Mouse (Mus musculus) midbrain, embryonic 11.5 days (tissue): Measurements from ENCODE around the gene Pitpnm1. TPM values are rescaled to one million over a fixed set of nuclear protein-coding genes. Genes with fewer than 3 reads are reported as not detected.
"Not testable (repeated sequence)": the region's sequence is repeated elsewhere in the genome, so short reads cannot be mapped to it uniquely, and the experiment has no call there.

Experiments
- ATAC-seq: fragments of 200-750 bp; cut with Nextera tagmentation; 2 replicates; pipeline ENCODE4 v1.8.0; 2017; ENCODE audit warnings: moderate TSS enrichment, moderate library complexity; ENCODE audit not compliant: low FRiP score
- DNase-seq: peaks from one replicate; pipeline ENCODE4 v3.0.0; 2015; ENCODE audit warnings: low spot score; ENCODE audit errors: missing footprints
- H3K27ac ChIP-seq: fragments of 300-500 bp; sonication (generic); 2 replicates; pipeline ENCODE4 v1.5.1; 2014; ENCODE audit warnings: low read depth, low read length
- H3K27me3 ChIP-seq: fragments of 300-500 bp; sonication (generic); 2 replicates; pipeline ENCODE4 v1.6.1; 2014; ENCODE audit warnings: mild to moderate bottlenecking, low read length, moderate library complexity, mixed read lengths; ENCODE audit not compliant: control insufficient read depth, insufficient read depth
- H3K36me3 ChIP-seq: fragments of 300-500 bp; sonication (generic); 2 replicates; pipeline ENCODE4 v1.6.1; 2014; ENCODE audit warnings: mild to moderate bottlenecking, low read length, moderate library complexity, mixed read lengths; ENCODE audit not compliant: control insufficient read depth, insufficient read depth
- H3K4me1 ChIP-seq: fragments of 300-500 bp; sonication (generic); 2 replicates; pipeline ENCODE4 v1.6.1; 2014; ENCODE audit warnings: low read length; ENCODE audit not compliant: control insufficient read depth, insufficient read depth
- H3K4me2 ChIP-seq: fragments of 300-500 bp; sonication (generic); 2 replicates; pipeline ENCODE4 v1.6.1; 2014; ENCODE audit warnings: mild to moderate bottlenecking, moderate library complexity
- H3K4me3 ChIP-seq: fragments of 300-500 bp; sonication (generic); 2 replicates; pipeline ENCODE4 v1.5.1; 2014; ENCODE audit warnings: low read depth, low read length
- H3K9ac ChIP-seq: fragments of 300-500 bp; sonication (generic); 2 replicates; pipeline ENCODE4 v1.6.1; 2014; ENCODE audit warnings: low read length
- H3K9me3 ChIP-seq: fragments of 300-500 bp; sonication (generic); 2 replicates; pipeline ENCODE4 v1.6.1; 2016; ENCODE audit warnings: low read length; ENCODE audit not compliant: control insufficient read depth
- WGBS: fragments of 180-500 bp; shearing (Covaris S2); extraction: QIAGEN DNeasy Blood & Tissue Kit; methylation state at CpG from one replicate; pipeline ENCODE4 v1.1.7; 2014; 5-methylcytosine and 5-hydroxymethylcytosine counted together
- polyA plus RNA-seq: library from polyadenylated mRNA; unstranded; fragments of >200 nt; fragmentation: Nextera tagmentation; extraction: Ambion mirVana; gene quantifications from 2 replicates; pipeline ENCODE4 v1.2.1, GENCODE M21; 2014

The Pitpnm1 gene
- polyA plus RNA-seq, 1 experiment from 2014 or later: 11.2 TPM

GRCm38 (mm10) chr19:4066877-4067276, 32.9 kb upstream of the Pitpnm1 start:
- Histone ChIP-seq H3K27me3 (no peaks in the 10 kb centered on the region), H3K4me1 (no peaks in the 10 kb centered on the region), H3K4me2 (no peak overlapping the region), H3K27ac (no peak overlapping the region), H3K9me3 (no peaks in the 10 kb centered on the region), H3K9ac (no peak overlapping the region), H3K36me3 (no peaks in the 10 kb centered on the region), H3K4me3 (no peak overlapping the region)
- DNase-seq: no peak
- ATAC-seq: no peak

GRCm38 (mm10) chr19:4068242-4068641, 31.6 kb upstream of the Pitpnm1 start:
- not testable (repeated sequence) for H3K9ac ChIP-seq, H3K4me3 ChIP-seq, H3K36me3 ChIP-seq, H3K4me1 ChIP-seq, ATAC-seq, H3K27me3 ChIP-seq, H3K27ac ChIP-seq, H3K4me2 ChIP-seq, H3K9me3 ChIP-seq
- 97% methylated on average over 2 of the region's 2 CpGs for whole genome bisulfite sequencing
- DNase-seq: peak; percentile 41

GRCm38 (mm10) chr19:4068717-4069410, 30.9 kb upstream of the Pitpnm1 start:
- DNase-seq: peak; percentile 76
- Histone ChIP-seq H3K9ac (no peak overlapping the region), H3K4me1 (no peaks in the 10 kb centered on the region), H3K27ac (no peak overlapping the region), H3K27me3 (no peaks in the 10 kb centered on the region), H3K4me2 (no peak overlapping the region), H3K9me3 (no peaks in the 10 kb centered on the region), H3K36me3 (no peaks in the 10 kb centered on the region), H3K4me3 (no peak overlapping the region)
- no peak for ATAC-seq
- 63% methylated on average over 15 of the region's 15 CpGs for WGBS

- Histone ChIP-seq H3K9me3 (no peaks in the 10 kb centered on the region), H3K27ac (no peak overlapping the region), H3K4me1 (no peaks in the 10 kb centered on the region), H3K4me3 (no peak overlapping the region), H3K9ac (no peak overlapping the region), H3K4me2 (no peak overlapping the region), H3K36me3 (no peaks in the 10 kb centered on the region), H3K27me3 (no peaks in the 10 kb centered on the region)
- DNase-seq: no peak
- 74% methylated on average over 15 of the region's 15 CpGs for WGBS
- no peak for ATAC-seq
Measured at GRCm38 (mm10) chr19:4070311-4070710, 29.5 kb upstream of the Pitpnm1 start.

DNA sequence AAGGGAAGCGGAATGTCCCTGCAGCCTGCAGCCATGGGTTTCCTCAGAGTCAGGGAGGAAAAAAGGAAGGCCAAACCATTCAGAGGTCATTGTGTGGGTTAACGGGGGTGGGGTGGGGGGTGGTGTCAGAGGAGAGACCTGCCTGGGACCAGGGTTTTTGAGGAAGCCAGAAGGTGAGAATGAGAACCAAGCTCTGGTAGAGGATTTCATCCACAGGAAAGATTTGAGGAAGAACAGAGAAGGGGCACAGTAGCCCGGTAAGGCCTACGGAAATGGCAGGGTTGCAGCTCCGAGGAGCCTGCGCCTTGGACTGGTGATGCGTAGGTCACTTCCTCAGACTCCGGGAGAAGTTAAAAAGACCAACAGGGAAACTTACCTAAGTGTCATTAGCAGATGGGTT, 29.0 kb upstream of the Pitpnm1 start:
- no peaks in the 10 kb centered on the region for H3K9me3 ChIP-seq
- ATAC-seq (no peak), DNase-seq (peak; percentile 51)
- no peaks in the 10 kb centered on the region for H3K36me3 ChIP-seq
- 85% methylated on average over 8 of the region's 8 CpGs for WGBS
- no peak overlapping the region for H3K9ac ChIP-seq
- no peak overlapping the region for H3K4me3 ChIP-seq
- no peak overlapping the region for H3K4me2 ChIP-seq
- H3K4me1 ChIP-seq: no peaks in the 10 kb centered on the region
- H3K27me3 ChIP-seq: no peaks in the 10 kb centered on the region
- H3K27ac ChIP-seq: no peak overlapping the region

DNA sequence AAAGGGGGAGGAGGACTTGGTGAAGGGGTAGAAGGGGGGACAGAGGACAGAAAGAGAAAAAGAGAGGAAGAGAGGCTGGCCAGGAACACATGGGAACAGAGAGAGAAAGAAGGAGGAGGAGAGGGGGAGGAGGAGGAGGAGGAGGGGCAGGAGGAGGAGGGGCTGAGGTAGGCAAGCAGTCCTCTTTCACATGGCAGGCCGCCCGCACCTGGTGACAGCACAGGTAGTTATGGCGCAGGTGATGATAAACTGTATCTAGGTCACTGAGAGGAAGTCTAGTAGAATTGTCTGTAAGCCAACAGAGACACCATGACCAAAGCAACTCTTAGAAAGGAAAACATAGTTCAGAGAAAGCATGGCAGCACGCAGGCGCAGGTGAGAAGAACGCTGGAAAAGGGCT, 28.4 kb upstream of the Pitpnm1 start:
- no peaks in the 10 kb centered on the region for H3K36me3 ChIP-seq

DNA sequence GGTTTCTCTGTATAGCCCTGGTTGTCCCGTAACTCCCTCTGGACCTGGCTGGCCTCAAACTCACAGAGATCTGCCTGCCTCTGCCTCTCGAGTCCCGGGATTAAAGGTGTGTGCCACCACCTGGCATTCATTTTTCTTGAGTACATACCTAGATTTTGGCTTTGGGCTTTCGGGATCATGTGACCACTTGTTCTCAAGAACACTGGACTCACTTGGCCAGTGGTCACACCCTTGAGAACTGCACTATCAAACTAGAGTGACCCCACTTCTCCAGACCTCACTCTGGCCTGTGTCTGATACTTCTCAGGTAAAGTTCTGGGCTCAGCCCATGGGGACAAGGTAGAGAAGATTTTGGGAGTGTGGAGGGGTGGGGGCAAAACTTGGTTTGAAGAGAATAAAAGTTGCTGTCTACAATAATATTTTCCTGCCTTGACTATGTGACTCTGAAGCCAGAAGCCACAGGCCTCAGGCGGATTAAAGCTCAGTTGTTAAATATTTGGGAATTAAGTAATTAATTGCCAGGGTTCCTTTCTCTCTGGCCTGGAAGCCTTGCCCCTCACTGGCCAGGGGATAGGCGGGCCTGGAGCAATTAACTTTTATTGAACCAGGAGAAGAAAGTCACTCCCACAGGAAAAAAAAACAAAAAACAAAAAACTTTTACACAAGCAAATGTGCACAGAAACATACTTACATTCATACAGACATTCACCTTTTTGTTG, 26.9 kb upstream of the Pitpnm1 start:
- Histone ChIP-seq H3K4me3 (no peak overlapping the region), H3K36me3 (no peaks in the 10 kb centered on the region), H3K4me2 (no peak overlapping the region), H3K9ac (no peak overlapping the region), H3K4me1 (no peaks in the 10 kb centered on the region), H3K9me3 (no peaks in the 10 kb centered on the region), H3K27ac (no peak overlapping the region), H3K27me3 (no peaks in the 10 kb centered on the region)
- 79% methylated on average over 6 of the region's 6 CpGs for WGBS
- DNase-seq (peak; percentile 39), ATAC-seq (no peak)

More for the DNA sequence above, 28.4 kb upstream of the Pitpnm1 start:
- Histone ChIP-seq H3K9me3 (no peaks in the 10 kb centered on the region), H3K9ac (no peak overlapping the region), H3K4me3 (no peak overlapping the region), H3K27ac (no peak overlapping the region), H3K27me3 (no peaks in the 10 kb centered on the region), H3K4me2 (no peak overlapping the region), H3K4me1 (no peaks in the 10 kb centered on the region)
- WGBS: 94% methylated on average over 6 of the region's 6 CpGs
- DNase-seq (peak; percentile 12), ATAC-seq (no peak)

DNA sequence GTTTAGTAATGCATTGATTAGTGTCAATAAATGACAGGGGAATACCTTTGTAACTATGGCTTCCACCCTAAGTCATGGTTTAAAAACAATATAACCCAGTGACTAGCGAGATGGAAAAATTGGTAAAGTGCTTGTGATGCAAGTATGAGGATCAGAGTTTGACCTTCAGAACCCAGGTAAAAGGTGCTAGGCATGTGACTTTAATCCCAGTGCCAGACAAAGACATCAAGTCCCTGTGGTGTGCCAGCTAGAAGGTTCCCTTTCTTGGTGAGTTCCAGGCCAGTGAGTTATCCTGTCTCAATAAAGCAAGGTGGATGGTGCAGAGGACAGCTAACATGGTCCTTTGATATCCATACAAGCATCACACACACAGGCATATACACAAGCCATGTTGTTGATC, 24.3 kb upstream of the Pitpnm1 start:
- H3K27ac ChIP-seq: no peak overlapping the region
- no peak overlapping the region for H3K4me3 ChIP-seq
- H3K9me3 ChIP-seq: no peaks in the 10 kb centered on the region
- DNase-seq: no peak
- no peak overlapping the region for H3K9ac ChIP-seq
- no peaks in the 10 kb centered on the region for H3K36me3 ChIP-seq
- 90% methylated on average over 1 of the region's 1 CpGs for WGBS
- no peak overlapping the region for H3K4me2 ChIP-seq
- no peaks in the 10 kb centered on the region for H3K27me3 ChIP-seq
- no peaks in the 10 kb centered on the region for H3K4me1 ChIP-seq
- ATAC-seq: no peak

DNA sequence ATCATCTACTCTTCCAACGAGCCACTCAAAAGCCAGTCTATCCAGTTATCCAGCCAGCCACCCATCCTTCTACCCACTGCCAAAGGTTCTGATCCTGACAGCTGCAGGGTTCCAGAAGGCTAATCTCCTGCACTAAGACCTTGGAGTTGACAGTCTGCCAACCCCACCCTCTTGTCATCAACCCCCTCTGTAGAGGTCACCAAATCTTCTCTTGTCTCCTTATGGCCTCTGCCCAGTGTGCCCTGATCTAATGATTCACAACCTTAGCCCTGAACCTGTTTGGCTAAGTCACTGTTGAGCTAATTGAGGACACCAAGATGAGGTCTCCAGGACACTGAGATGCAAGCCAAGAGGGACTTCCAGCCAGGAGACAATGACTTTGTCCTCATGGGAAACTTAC, 20.2 kb upstream of the Pitpnm1 start:
- Histone ChIP-seq H3K4me2 (no peak overlapping the region), H3K9ac (no peak overlapping the region), H3K27me3 (no peaks in the 10 kb centered on the region), H3K4me1 (no peaks in the 10 kb centered on the region), H3K4me3 (no peak overlapping the region), H3K9me3 (no peaks in the 10 kb centered on the region), H3K27ac (no peak overlapping the region), H3K36me3 (no peaks in the 10 kb centered on the region)
- no peak for ATAC-seq
- DNase-seq: no peak
- 82% methylated on average over 1 of the region's 1 CpGs for WGBS
